Mouse (Mus musculus) adrenal gland, adult 2 months (tissue): ENCODE measurements around the gene Adgrg7. TPM values are rescaled to one million over a fixed set of nuclear protein-coding genes. Genes with fewer than 3 reads are reported as not detected.

Source experiments
- DNase-seq: peaks from one replicate; pipeline ENCODE4 v3.0.0; 2021
- polyA plus RNA-seq: library from polyadenylated mRNA; depleted of rRNA; stranded (reverse); fragments of >200 nt; gene quantifications from 2 replicates; pipeline ENCODE4 v1.2.3, GENCODE M21; 2012; rRNA removed
- total RNA-seq, 2 experiments: library from RNA; stranded (reverse); gene quantifications; 2 replicates each; pipeline ENCODE4 v1.2.3; 2021

Adgrg7 gene
- total and polyA plus RNA-seq, 3 experiments, result 0.17 TPM; not detected in 2

DNA sequence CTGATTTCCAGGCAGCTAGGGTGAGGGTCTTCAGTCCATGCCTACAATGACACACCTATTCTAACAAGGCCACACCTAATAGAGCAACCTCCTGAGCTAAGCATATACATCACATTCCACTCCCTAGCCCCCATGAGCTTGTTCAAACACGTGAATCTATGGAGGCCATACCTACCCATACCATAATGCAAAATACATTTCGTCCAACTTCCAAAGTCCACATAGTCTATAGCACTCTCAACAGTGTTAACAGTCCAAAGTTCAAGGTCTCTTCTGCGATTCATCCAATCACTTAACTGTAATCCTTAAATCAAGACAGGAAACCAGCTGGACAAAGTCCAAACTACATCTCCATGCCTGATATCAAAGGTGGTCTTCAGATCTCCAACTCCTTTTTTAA lies 85.6 kb downstream of the Adgrg7 start:
- DNase-seq, result no peak

DNA sequence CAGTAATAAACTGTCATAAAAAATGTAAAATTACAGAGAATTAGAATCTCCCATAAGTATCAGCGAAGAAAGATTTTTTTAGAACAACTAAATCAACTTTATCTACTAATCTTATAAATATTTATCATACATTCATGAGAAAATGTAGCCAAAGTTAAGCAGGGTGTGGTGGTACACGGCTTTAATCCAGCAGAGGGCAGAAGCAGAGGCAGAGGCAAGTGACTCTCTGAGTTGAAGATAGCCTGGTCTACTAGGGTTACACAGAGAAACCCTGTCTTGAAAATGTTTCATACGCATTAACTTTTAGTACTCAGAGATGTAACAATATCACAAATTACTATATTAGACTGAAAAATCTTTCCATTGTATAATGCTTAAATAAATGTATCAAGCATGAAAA lies 89.9 kb downstream of the Adgrg7 start:
- DNase-seq, result no peak

DNA sequence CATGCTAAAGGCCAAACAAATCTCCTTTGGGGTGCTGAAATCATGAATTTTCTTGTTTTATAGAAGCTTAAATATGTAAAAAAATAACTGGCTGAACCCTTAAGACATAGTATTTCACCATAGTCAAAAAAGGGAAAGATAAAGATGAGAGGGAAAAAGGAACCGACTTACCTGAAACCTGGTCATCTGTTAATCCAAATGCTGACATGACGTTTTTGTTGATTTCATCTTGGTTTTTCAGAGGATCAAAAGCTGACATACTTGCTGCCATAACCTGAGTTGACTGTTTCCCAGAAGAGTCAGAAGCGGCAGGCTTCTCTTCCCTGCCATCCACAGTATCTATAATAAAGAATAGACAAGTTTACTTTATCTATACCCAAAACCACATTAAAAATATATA lies 94.8 kb downstream of the Adgrg7 start:
- no peak for DNase-seq

DNA sequence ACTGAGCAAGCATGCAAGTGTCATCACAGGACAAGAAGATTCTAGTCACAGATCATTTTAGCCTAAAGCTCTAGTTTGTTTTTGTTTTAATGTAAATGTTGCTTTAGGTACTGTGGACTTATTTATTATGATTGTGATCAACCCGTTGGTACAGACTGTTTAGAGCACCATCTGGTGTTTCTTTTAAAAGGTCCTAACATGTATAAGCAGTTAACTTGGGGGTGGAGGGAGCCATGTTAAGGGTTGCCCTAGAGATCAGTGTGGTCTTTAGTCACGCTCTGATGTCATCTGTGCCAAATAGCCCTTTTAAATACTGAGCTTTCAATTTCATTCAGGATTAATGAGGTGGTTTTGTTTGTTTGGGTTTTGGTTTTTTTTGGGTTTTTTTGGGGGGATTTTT lies 99.2 kb downstream of the Adgrg7 start:
- DNase-seq, result no peak

DNA sequence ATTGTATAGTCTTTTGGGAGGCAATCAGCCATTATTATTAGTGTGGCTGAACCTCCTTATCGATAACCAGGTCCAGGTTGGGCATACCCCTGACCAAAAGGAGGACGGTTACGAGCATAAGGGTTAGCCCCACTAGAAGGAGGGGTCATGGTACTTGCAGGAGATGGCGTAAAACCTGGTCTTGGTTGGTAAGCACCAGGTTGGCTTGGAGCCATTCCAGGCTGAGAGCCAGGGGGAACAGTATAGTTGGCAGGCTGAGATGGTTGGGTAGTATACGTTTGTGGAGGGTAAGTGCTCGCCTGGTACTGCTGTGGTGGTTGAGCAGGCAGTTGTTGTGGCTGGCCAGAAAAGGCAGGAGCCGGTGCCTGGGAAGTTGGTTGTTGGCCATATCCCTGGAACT lies 104.9 kb downstream of the Adgrg7 start:
- DNase-seq, result no peak

DNA sequence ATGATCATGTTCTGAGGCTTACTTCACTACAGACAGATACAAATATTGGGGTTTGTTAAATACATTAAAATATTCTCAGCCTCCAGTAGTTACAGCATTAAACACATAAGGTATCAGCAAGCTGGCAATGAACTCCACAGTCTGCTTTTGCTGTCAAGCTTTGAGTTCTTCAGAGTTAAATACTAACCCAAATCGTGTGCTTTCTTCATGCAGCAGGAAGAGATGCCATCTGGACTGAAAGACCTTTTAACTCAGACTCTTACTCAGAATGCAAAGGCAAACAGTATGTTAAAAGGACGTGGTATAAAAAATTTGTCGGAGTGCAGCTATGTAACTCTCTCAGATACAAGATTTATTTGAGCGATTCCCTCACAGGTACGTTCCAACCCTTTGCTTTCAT lies 108.9 kb downstream of the Adgrg7 start:
- DNase-seq, result no peak

DNA sequence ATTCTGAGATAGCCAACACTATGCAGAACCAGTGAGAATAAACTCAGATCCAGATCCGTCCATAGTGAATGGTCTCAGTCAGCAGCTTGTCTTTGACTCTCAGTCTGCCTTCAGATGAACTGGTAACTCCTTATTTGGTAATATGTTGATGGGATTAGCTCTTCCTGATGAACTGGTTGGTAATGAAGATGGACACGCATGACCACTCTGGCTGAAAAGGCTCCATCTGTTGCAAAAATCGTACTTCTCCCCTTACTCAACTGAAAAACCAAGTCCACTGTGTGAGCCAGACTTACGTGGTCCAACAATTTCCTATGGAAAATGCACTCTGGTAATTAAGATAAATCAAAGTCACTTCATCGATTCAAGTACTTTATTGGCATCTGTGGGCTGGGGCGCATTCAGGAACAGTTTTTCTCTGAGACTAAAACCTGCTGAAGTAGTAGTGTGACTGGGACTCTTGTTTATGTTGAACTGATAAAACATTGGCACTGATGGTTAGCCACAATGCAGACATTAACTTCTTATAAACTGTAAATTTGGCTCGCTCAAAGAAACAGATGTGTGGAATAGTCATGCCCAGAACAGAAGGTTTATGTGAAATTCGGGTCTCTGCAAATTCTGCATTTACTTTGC lies 114.5 kb downstream of the Adgrg7 start:
- DNase-seq, result no peak

DNA sequence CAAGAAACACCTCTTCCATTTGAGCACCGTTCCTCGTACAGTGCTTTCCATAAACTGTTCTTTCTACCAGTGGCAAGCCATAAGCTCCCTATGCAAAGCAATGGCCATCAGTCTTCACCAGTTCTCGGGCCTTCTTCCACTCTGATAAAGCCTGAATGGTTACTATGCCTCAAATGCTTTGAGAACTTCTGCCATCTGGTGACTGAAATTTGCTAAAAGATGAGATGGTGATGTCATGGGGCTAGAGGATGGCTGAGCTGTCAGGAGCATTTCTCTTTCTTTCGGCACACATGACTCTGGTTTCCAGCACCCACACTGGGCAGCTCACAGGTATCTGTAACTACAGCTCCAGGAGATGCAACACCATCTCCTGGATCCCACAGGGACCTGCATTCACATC lies 118.5 kb downstream of the Adgrg7 start:
- DNase-seq, result peak; percentile 10

Other genes with a start within 250 kb of the Adgrg7 start
- gene Tfg, start 78.4 kb downstream of the Adgrg7 start, total RNA-seq, result 10 to 100 TPM; 59.9 to 76.9 TPM
- 106 and 121 TPM in 2 replicates for gene Tfg, start 78.4 kb downstream of the Adgrg7 start, polyA plus RNA-seq
- gene Tmem45a, start 90.3 kb upstream of the Adgrg7 start, total RNA-seq, result 1 to 10 TPM; 3.5 to 5.1 TPM
- gene Tmem45a, start 90.3 kb upstream of the Adgrg7 start, polyA plus RNA-seq, result 0.27 and 0.46 TPM in 2 replicates
- not detected for gene Lnp1, start 132.2 kb upstream of the Adgrg7 start, total RNA-seq
- gene Lnp1, start 132.2 kb upstream of the Adgrg7 start, polyA plus RNA-seq, result not detected in 2 replicates